Mouse (Mus musculus) spleen, adult 2 months (tissue): ENCODE data around the gene Chchd1.

ENCODE experiments used
- CTCF ChIP-seq: fragments of 200-500 bp; IDR thresholded peaks from 2 replicates; pipeline ENCODE4 v1.5.1; 2011; ENCODE audit warnings: mild to moderate bottlenecking, inconsistent platforms; ENCODE audit not compliant: insufficient read depth, insufficient read length, insufficient replicate concordance; ENCODE audit errors: extremely low read depth
- POLR2A ChIP-seq: fragments of 200-500 bp; IDR thresholded peaks from 2 replicates; pipeline ENCODE4 v1.6.1; 2011; ENCODE audit warnings: low read depth, low read length, inconsistent platforms

- TF ChIP-seq CTCF (no peak), POLR2A (no peak)
Observed at GRCm38 (mm10) chr14:20656361-20656760, 46.4 kb upstream of the Chchd1 start, which contains the start of gene Myoz1.
